ENCODE assay signal across 21 mouse cellular contexts in genomic region chr16:94088226-94088748, GRCm38 (mm10). TPM values are rescaled to one million over a fixed set of nuclear protein-coding genes. Genes with fewer than 3 reads are reported as not detected.
A peak's percentile ranks its signal among the peaks of the same experiment; 100 is the strongest.
DNase-seq lines count a peak whose midpoint lies in the region; ATAC-seq and TF ChIP-seq lines count a peak whose summit lies in the region.
"Had no signal": no experiment of that assay in that cellular context is flagged by ENCODE, and none has a peak within 500 bp of the region (broad histone marks: within the 10 kb centered on the region; RNA-seq: fewer than 3 reads in every experiment).

No protein-coding gene starts in this region.

- H3ac ChIP-seq in myocyte (ENCODE audit: control insufficient read depth, insufficient read length): no peak overlapping the region

- peaks cover 3% of the 10 kb centered on the region; the same call in 1 of the 2 replicates for H3K4me1 ChIP-seq in hindbrain, embryonic 11.5 days (replicated peaks; ENCODE audit: control insufficient read depth, insufficient read depth, low read length)
- peaks cover 7% of the 10 kb centered on the region; the same call in 1 of the 2 replicates for H3K4me1 ChIP-seq in hindbrain, embryonic 14.5 days (replicated peaks; ENCODE audit: control insufficient read depth, insufficient read depth, low read length)
- H3K4me1 ChIP-seq in midbrain, embryonic 11.5 days (ENCODE audit: control insufficient read depth, insufficient read depth, low read length): peaks cover 16% of the 10 kb centered on the region
- H3K4me1 ChIP-seq in midbrain, embryonic 13.5 days (replicated peaks): peaks cover 24% of the 10 kb centered on the region
- H3K4me1 ChIP-seq in embryonic facial prominence, embryonic 12.5 days: peaks cover 9% of the 10 kb centered on the region

- 2% methylated on average over 11 of the region's 11 CpGs for WGBS in hindbrain, embryonic 11.5 days
- WGBS in hindbrain, embryonic 14.5 days: 2% methylated on average over 11 of the region's 11 CpGs
- WGBS in midbrain, embryonic 11.5 days: 2% methylated on average over 11 of the region's 11 CpGs
- WGBS in midbrain, embryonic 13.5 days: 2% methylated on average over 11 of the region's 11 CpGs
- WGBS in embryonic facial prominence, embryonic 12.5 days: 3% methylated on average over 11 of the region's 11 CpGs

- peaks cover 97% of the 10 kb centered on the region for H3K27me3 ChIP-seq in hindbrain, embryonic 11.5 days (ENCODE audit: control insufficient read depth, insufficient read depth, low read length)
- peaks cover 97% of the 10 kb centered on the region for H3K27me3 ChIP-seq in hindbrain, embryonic 14.5 days (ENCODE audit: control insufficient read depth, insufficient read depth, low read length)
- H3K27me3 ChIP-seq in midbrain, embryonic 11.5 days (ENCODE audit: control insufficient read depth, insufficient read depth, low read length): peaks cover 97% of the 10 kb centered on the region
- H3K27me3 ChIP-seq in midbrain, embryonic 13.5 days: peaks cover 98% of the 10 kb centered on the region
- peaks cover 91% of the 10 kb centered on the region for H3K27me3 ChIP-seq in embryonic facial prominence, embryonic 12.5 days
- H3K27me3 ChIP-seq in myocyte (ENCODE audit: control insufficient read depth, insufficient read depth, insufficient read length): no peaks in the 10 kb centered on the region

- H3K9ac ChIP-seq in hindbrain, embryonic 11.5 days (ENCODE audit: low read depth, low read length): no peak overlapping the region
- no peak overlapping the region for H3K9ac ChIP-seq in hindbrain, embryonic 14.5 days
- H3K9ac ChIP-seq in midbrain, embryonic 11.5 days (ENCODE audit: low read length): no peak overlapping the region
- H3K9ac ChIP-seq in midbrain, embryonic 13.5 days (replicated peaks): no peak overlapping the region
- 0 out of 2 replicates have a peak overlapping the region, but pooled peaks have one; percentile 57 for H3K9ac ChIP-seq in embryonic facial prominence, embryonic 12.5 days
- H3K9ac ChIP-seq: embryonic facial prominence, embryonic 15.5 days; liver, embryonic 12.5 days; lung, embryonic 15.5 days; midbrain, embryonic 15.5 days had no signal

- no peak for TF ChIP-seq POLR2A in myocyte (IDR thresholded peaks at IDR 0.05; ENCODE audit: insufficient read length, low read depth)

- no peaks in the 10 kb centered on the region for H3K36me3 ChIP-seq in hindbrain, embryonic 11.5 days (ENCODE audit: control insufficient read depth, insufficient read depth, low read length)
- no peaks in the 10 kb centered on the region for H3K36me3 ChIP-seq in hindbrain, embryonic 14.5 days (replicated peaks; ENCODE audit: control insufficient read depth, insufficient read depth)
- no peaks in the 10 kb centered on the region for H3K36me3 ChIP-seq in midbrain, embryonic 11.5 days (ENCODE audit: control insufficient read depth, insufficient read depth, low read length)
- H3K36me3 ChIP-seq in midbrain, embryonic 13.5 days: no peaks in the 10 kb centered on the region
- H3K36me3 ChIP-seq in embryonic facial prominence, embryonic 12.5 days: no peaks in the 10 kb centered on the region
- no peaks in the 10 kb centered on the region for H3K36me3 ChIP-seq in myocyte (ENCODE audit: control insufficient read depth, insufficient read depth)
- H3K36me3 ChIP-seq: embryonic facial prominence, embryonic 15.5 days; liver, embryonic 12.5 days; lung, embryonic 15.5 days; midbrain, embryonic 15.5 days had no signal

- H3K4me2 ChIP-seq in hindbrain, embryonic 11.5 days (replicated peaks; ENCODE audit: low read depth, low read length): no peak overlapping the region
- no peak overlapping the region for H3K4me2 ChIP-seq in hindbrain, embryonic 14.5 days (replicated peaks)
- peak overlapping the region; percentile 34; the same call in 1 of the 2 replicates for H3K4me2 ChIP-seq in midbrain, embryonic 11.5 days
- no peak overlapping the region for H3K4me2 ChIP-seq in midbrain, embryonic 13.5 days (replicated peaks)
- peak overlapping the region; percentile 39 for H3K4me2 ChIP-seq in embryonic facial prominence, embryonic 12.5 days (replicated peaks)
- H3K4me2 ChIP-seq in myocyte (ENCODE audit: low read depth): no peak overlapping the region
- H3K4me2 ChIP-seq: embryonic facial prominence, embryonic 15.5 days; liver, embryonic 12.5 days; midbrain, embryonic 15.5 days had no signal

- H3K27ac ChIP-seq in hindbrain, embryonic 11.5 days (ENCODE audit: low read depth, low read length): no peak overlapping the region
- H3K27ac ChIP-seq in hindbrain, embryonic 14.5 days: no peak overlapping the region
- H3K27ac ChIP-seq in midbrain, embryonic 11.5 days (ENCODE audit: low read depth, low read length): no peak overlapping the region
- H3K27ac ChIP-seq in midbrain, embryonic 13.5 days: no peak overlapping the region
- H3K27ac ChIP-seq in embryonic facial prominence, embryonic 12.5 days: no peak overlapping the region
- H3K27ac ChIP-seq: embryonic facial prominence, embryonic 15.5 days; layer of hippocampus, adult 2 months; liver, embryonic 12.5 days; lung, embryonic 15.5 days; midbrain, embryonic 15.5 days had no signal

- DNase-seq in hindbrain, embryonic 11.5 days (ENCODE audit: low spot score): peak; percentile 55
- no peak for DNase-seq in hindbrain, embryonic 14.5 days (ENCODE audit: low spot score)
- peak; percentile 94 for DNase-seq in midbrain, embryonic 11.5 days (ENCODE audit: low spot score, missing footprints)
- no peak for DNase-seq in heart, adult 9 months (ENCODE audit: low spot score in 2 of 2)
- no peak for DNase-seq in cerebellum, postnatal 36 days
- DNase-seq: adrenal gland, adult 2 months; cerebellum, adult 2 months; gastrocnemius, postnatal 10 days; heart, adult 11 months; heart, postnatal 4 days; kidney, adult 9 months; lung, postnatal 4 days had no signal

- no peaks in the 10 kb centered on the region for H3K79me2 ChIP-seq in myocyte (ENCODE audit: control insufficient read depth, insufficient read depth)

- no peak for ATAC-seq in hindbrain, embryonic 11.5 days (ENCODE audit: low FRiP score)
- no peak for ATAC-seq in hindbrain, embryonic 14.5 days (ENCODE audit: low FRiP score)
- no peak for ATAC-seq in midbrain, embryonic 11.5 days (ENCODE audit: low FRiP score)
- ATAC-seq in midbrain, embryonic 13.5 days: no peak
- ATAC-seq in embryonic facial prominence, embryonic 12.5 days (ENCODE audit: insufficient number of reproducible peaks, insufficient read depth, low FRiP score, low TSS enrichment): no peak
- ATAC-seq: liver, embryonic 12.5 days; midbrain, embryonic 15.5 days had no signal

- no peak overlapping the region for H3K4me3 ChIP-seq in hindbrain, embryonic 11.5 days (ENCODE audit: low read depth, low read length)
- no peak overlapping the region for H3K4me3 ChIP-seq in hindbrain, embryonic 14.5 days (replicated peaks; ENCODE audit: low read length)
- peak overlapping the region; percentile 27; the same call in 1 of the 2 replicates for H3K4me3 ChIP-seq in midbrain, embryonic 11.5 days (ENCODE audit: low read depth, low read length)
- H3K4me3 ChIP-seq in midbrain, embryonic 13.5 days (replicated peaks): no peak overlapping the region
- H3K4me3 ChIP-seq in embryonic facial prominence, embryonic 12.5 days: peak overlapping the region; percentile 40
- peak overlapping the region; percentile 72 for H3K4me3 ChIP-seq in myocyte
- H3K4me3 ChIP-seq: embryonic facial prominence, embryonic 15.5 days; layer of hippocampus, adult 2 months; liver, embryonic 12.5 days; lung, embryonic 15.5 days; midbrain, embryonic 15.5 days had no signal

- no peaks in the 10 kb centered on the region for H3K9me3 ChIP-seq in hindbrain, embryonic 11.5 days (ENCODE audit: control insufficient read depth, low read length)
- no peaks in the 10 kb centered on the region for H3K9me3 ChIP-seq in hindbrain, embryonic 14.5 days (ENCODE audit: control insufficient read depth, low read length)
- H3K9me3 ChIP-seq in midbrain, embryonic 11.5 days (ENCODE audit: control insufficient read depth, low read length): no peaks in the 10 kb centered on the region
- H3K9me3 ChIP-seq in midbrain, embryonic 13.5 days: no peaks in the 10 kb centered on the region
- H3K9me3 ChIP-seq in embryonic facial prominence, embryonic 12.5 days: no peaks in the 10 kb centered on the region
- H3K9me3 ChIP-seq: embryonic facial prominence, embryonic 15.5 days; liver, embryonic 12.5 days; lung, embryonic 15.5 days; midbrain, embryonic 15.5 days had no signal

TF ChIP-seq in myocyte, 11 proteins besides CTCF, POLR2A, EP300 and RAD21:
- TF ChIP-seq TCF3 (IDR thresholded peaks at IDR 0.05; ENCODE audit: insufficient read length, low read depth) (no peak), MYOD1 (IDR thresholded peaks at IDR 0.05; ENCODE audit: control insufficient read depth in 1 of 3, insufficient read length in 2 of 3, low read depth in 2 of 3) (no peak)
TF ChIP-seq in myocyte: peak in this region for 0.

RNA-seq across cellular contexts. Expression of gene Sim2, which starts 3.6 kb away (rescaled TPM):
- 0.35 and 0.39 TPM in 2 replicates for polyA plus RNA-seq in hindbrain, embryonic 11.5 days (2014; fragmentation: Nextera tagmentation; extraction: Ambion mirVana)
- polyA plus RNA-seq in hindbrain, embryonic 14.5 days (2014; fragmentation: Nextera tagmentation; extraction: Ambion mirVana): 0.04 and 0.25 TPM in 2 replicates
- 1.8 and 2.3 TPM in 2 replicates for polyA plus RNA-seq in midbrain, embryonic 11.5 days (2014; fragmentation: Nextera tagmentation; extraction: Ambion mirVana)
- 0.24 and 0.44 TPM in 2 replicates for polyA plus RNA-seq in midbrain, embryonic 13.5 days (2015; fragmentation: Nextera tagmentation; extraction: Ambion mirVana)
- polyA plus RNA-seq in embryonic facial prominence, embryonic 12.5 days (2016; fragmentation: Nextera tagmentation; extraction: Ambion mirVana): 4.3 and 5.0 TPM in 2 replicates
- polyA plus RNA-seq in myocyte (2012; fragmentation: generic; extraction: Trizol): 8.6 TPM
- polyA plus RNA-seq: adrenal gland, adult 2 months; liver, embryonic 12.5 days; small intestine, adult 2 months had no signal

Comparison
In these comparisons a context has a peak if more than half of its experiments do, and no peak if none do; other contexts are left out.
1. DNase-seq: peak in hindbrain, embryonic 11.5 days (single experiment) and midbrain, embryonic 11.5 days (single experiment); none in hindbrain, embryonic 14.5 days (single experiment), heart, adult 9 months (0 of 2) and cerebellum, postnatal 36 days (0 of 2).
2. H3K4me2 ChIP-seq: peak in midbrain, embryonic 11.5 days (single experiment) and embryonic facial prominence, embryonic 12.5 days (single experiment); none in hindbrain, embryonic 11.5 days (single experiment), hindbrain, embryonic 14.5 days (single experiment), midbrain, embryonic 13.5 days (single experiment) and myocyte (single experiment).
3. H3K4me3 ChIP-seq: peak in midbrain, embryonic 11.5 days (single experiment), embryonic facial prominence, embryonic 12.5 days (single experiment) and myocyte (single experiment); none in hindbrain, embryonic 11.5 days (single experiment), hindbrain, embryonic 14.5 days (single experiment) and midbrain, embryonic 13.5 days (single experiment).